Mouse (Mus musculus): ENCODE results near the gene Slc8b1. TPM values are rescaled to one million over a fixed set of nuclear protein-coding genes. Genes with fewer than 3 reads are reported as not detected.

The Slc8b1 gene
- total and polyA plus RNA-seq, 2 experiments = 40.6 to 52.4 TPM

- no peaks in the 10 kb centered on the region; the same call in 1 of the 2 replicates for H3K36me3 ChIP-seq (ENCODE audit: control insufficient read depth, insufficient read depth, low read length)
- H3K9ac ChIP-seq (ENCODE audit: low read depth, low read length) = peak within 1 kb of the TSS; percentile 72
- WGBS = 21% methylated on average over 13 of the region's 13 CpGs
- no peaks in the 10 kb centered on the region for H3K79me2 ChIP-seq (ENCODE audit: control insufficient read depth, insufficient read depth, low read length)
- peaks cover 5% of the 10 kb centered on the region; the same call in 1 of the 2 replicates for H3K4me1 ChIP-seq (ENCODE audit: control insufficient read depth, insufficient read depth, low read length)
- DNase-seq (ENCODE audit: extremely low read depth, low read depth, low spot score) = peak; percentile 75
- peak within 1 kb of the TSS; percentile 66 for H3K4me3 ChIP-seq (ENCODE audit: insufficient read depth, low read depth, low read length)
- TF ChIP-seq POLR2A (IDR thresholded peaks at IDR 0.05; ENCODE audit: extremely low read depth, insufficient read depth, low read length) (peak; percentile 78), CTCF (IDR thresholded peaks at IDR 0.05; ENCODE audit: low read depth, low read length) (no peak)
- H3K27ac ChIP-seq (replicated peaks; ENCODE audit: insufficient read depth, low read depth, low read length) = peak within 1 kb of the TSS; percentile 91
- H3K27me3 ChIP-seq (ENCODE audit: control insufficient read depth, insufficient read depth, low read length) = no peaks in the 10 kb centered on the region
Measured at GRCm38 (mm10) chr5:120476296-120476695, 34.7 kb upstream of the Slc8b1 start, which contains the start of gene Sds. Gene Sds (plus strand): TSS chr5:120476526.

GRCm38 (mm10) chr5:120477993-120478392 lies 33.0 kb upstream of the Slc8b1 start:
- TF ChIP-seq CTCF (IDR thresholded peaks at IDR 0.05; ENCODE audit: low read depth, low read length) (no peak), POLR2A (IDR thresholded peaks at IDR 0.05; ENCODE audit: extremely low read depth, insufficient read depth, low read length) (no peak)
- WGBS = 73% methylated on average over 5 of the region's 5 CpGs
- no peaks in the 10 kb centered on the region for H3K27me3 ChIP-seq (ENCODE audit: control insufficient read depth, insufficient read depth, low read length)

GRCm38 (mm10) chr5:120479538-120479937 lies 31.4 kb upstream of the Slc8b1 start:
- Histone ChIP-seq H3K4me3 (ENCODE audit: insufficient read depth, low read depth, low read length) (no peak overlapping the region; the same call in 1 of the 2 replicates), H3K27me3 (ENCODE audit: control insufficient read depth, insufficient read depth, low read length) (no peaks in the 10 kb centered on the region), H3K79me2 (ENCODE audit: control insufficient read depth, insufficient read depth, low read length) (no peaks in the 10 kb centered on the region), H3K36me3 (ENCODE audit: control insufficient read depth, insufficient read depth, low read length) (no peaks in the 10 kb centered on the region; the same call in 1 of the 2 replicates), H3K4me1 (ENCODE audit: control insufficient read depth, insufficient read depth, low read length) (no peaks in the 10 kb centered on the region), H3K9ac (ENCODE audit: low read depth, low read length) (no peak overlapping the region), H3K27ac (replicated peaks; ENCODE audit: insufficient read depth, low read depth, low read length) (no peak overlapping the region)
- TF ChIP-seq POLR2A (IDR thresholded peaks at IDR 0.05; ENCODE audit: extremely low read depth, insufficient read depth, low read length) (no peak), CTCF (IDR thresholded peaks at IDR 0.05; ENCODE audit: low read depth, low read length) (no peak)
- WGBS = 60% methylated on average over 4 of the region's 4 CpGs
- DNase-seq (ENCODE audit: extremely low read depth, low read depth, low spot score) = peak; percentile 54

More at GRCm38 (mm10) chr5:120477993-120478392, 33.0 kb upstream of the Slc8b1 start:
- Histone ChIP-seq H3K4me1 (ENCODE audit: control insufficient read depth, insufficient read depth, low read length) (no peaks in the 10 kb centered on the region), H3K79me2 (ENCODE audit: control insufficient read depth, insufficient read depth, low read length) (no peaks in the 10 kb centered on the region), H3K36me3 (ENCODE audit: control insufficient read depth, insufficient read depth, low read length) (no peaks in the 10 kb centered on the region; the same call in 1 of the 2 replicates), H3K9ac (ENCODE audit: low read depth, low read length) (peak overlapping the region; percentile 48; the same call in 1 of the 2 replicates), H3K27ac (replicated peaks; ENCODE audit: insufficient read depth, low read depth, low read length) (peak overlapping the region; percentile 3), H3K4me3 (ENCODE audit: insufficient read depth, low read depth, low read length) (peak overlapping the region; percentile 66)
- no peak for DNase-seq (ENCODE audit: extremely low read depth, low read depth, low spot score)

GRCm38 (mm10) chr5:120481205-120481604 lies 29.8 kb upstream of the Slc8b1 start:
- WGBS = 62% methylated on average over 9 of the region's 9 CpGs
- TF ChIP-seq CTCF (IDR thresholded peaks at IDR 0.05; ENCODE audit: low read depth, low read length) = no peak
- TF ChIP-seq POLR2A (IDR thresholded peaks at IDR 0.05; ENCODE audit: extremely low read depth, insufficient read depth, low read length) = no peak

GRCm38 (mm10) chr5:120483399-120483798 lies 27.6 kb upstream of the Slc8b1 start:
- WGBS = 72% methylated on average over 19 of the region's 19 CpGs
- Histone ChIP-seq H3K4me3 (ENCODE audit: insufficient read depth, low read depth, low read length) (no peak overlapping the region), H3K27me3 (ENCODE audit: control insufficient read depth, insufficient read depth, low read length) (no peaks in the 10 kb centered on the region), H3K36me3 (ENCODE audit: control insufficient read depth, insufficient read depth, low read length) (no peaks in the 10 kb centered on the region; the same call in 1 of the 2 replicates), H3K79me2 (ENCODE audit: control insufficient read depth, insufficient read depth, low read length) (no peaks in the 10 kb centered on the region), H3K27ac (replicated peaks; ENCODE audit: insufficient read depth, low read depth, low read length) (no peak overlapping the region), H3K9ac (ENCODE audit: low read depth, low read length) (no peak overlapping the region), H3K4me1 (ENCODE audit: control insufficient read depth, insufficient read depth, low read length) (no peaks in the 10 kb centered on the region)
- no peak for DNase-seq (ENCODE audit: extremely low read depth, low read depth, low spot score)
- TF ChIP-seq POLR2A (IDR thresholded peaks at IDR 0.05; ENCODE audit: extremely low read depth, insufficient read depth, low read length) (no peak), CTCF (IDR thresholded peaks at IDR 0.05; ENCODE audit: low read depth, low read length) (no peak)

More at GRCm38 (mm10) chr5:120481205-120481604, 29.8 kb upstream of the Slc8b1 start:
- no peaks in the 10 kb centered on the region for H3K79me2 ChIP-seq (ENCODE audit: control insufficient read depth, insufficient read depth, low read length)
- H3K36me3 ChIP-seq (ENCODE audit: control insufficient read depth, insufficient read depth, low read length) = no peaks in the 10 kb centered on the region; the same call in 1 of the 2 replicates
- no peak overlapping the region for H3K9ac ChIP-seq (ENCODE audit: low read depth, low read length)
- no peak overlapping the region for H3K4me3 ChIP-seq (ENCODE audit: insufficient read depth, low read depth, low read length)
- no peaks in the 10 kb centered on the region for H3K27me3 ChIP-seq (ENCODE audit: control insufficient read depth, insufficient read depth, low read length)
- H3K27ac ChIP-seq (replicated peaks; ENCODE audit: insufficient read depth, low read depth, low read length) = no peak overlapping the region
- H3K4me1 ChIP-seq (ENCODE audit: control insufficient read depth, insufficient read depth, low read length) = no peaks in the 10 kb centered on the region
- DNase-seq (ENCODE audit: extremely low read depth, low read depth, low spot score) = no peak

- Histone ChIP-seq H3K27me3 (ENCODE audit: control insufficient read depth, insufficient read depth, low read length) (no peaks in the 10 kb centered on the region), H3K27ac (replicated peaks; ENCODE audit: insufficient read depth, low read depth, low read length) (no peak overlapping the region), H3K4me1 (ENCODE audit: control insufficient read depth, insufficient read depth, low read length) (peaks cover 18% of the 10 kb centered on the region), H3K4me3 (ENCODE audit: insufficient read depth, low read depth, low read length) (no peak overlapping the region), H3K79me2 (ENCODE audit: control insufficient read depth, insufficient read depth, low read length) (no peaks in the 10 kb centered on the region), H3K36me3 (ENCODE audit: control insufficient read depth, insufficient read depth, low read length) (peaks cover 3% of the 10 kb centered on the region; the same call in 1 of the 2 replicates), H3K9ac (ENCODE audit: low read depth, low read length) (no peak overlapping the region)
- no peak for DNase-seq (ENCODE audit: extremely low read depth, low read depth, low spot score)
- 89% methylated on average over 8 of the region's 8 CpGs for WGBS
- TF ChIP-seq POLR2A (IDR thresholded peaks at IDR 0.05; ENCODE audit: extremely low read depth, insufficient read depth, low read length) = no peak
- no peak for TF ChIP-seq CTCF (IDR thresholded peaks at IDR 0.05; ENCODE audit: low read depth, low read length)
Measured at GRCm38 (mm10) chr5:120487844-120488243, 23.1 kb upstream of the Slc8b1 start.
